Mouse (Mus musculus) layer of hippocampus, adult 18-20 months (tissue): ENCODE data around the gene Pax7. TPM values are rescaled to one million over a fixed set of nuclear protein-coding genes. Genes with fewer than 3 reads are reported as not detected.

Experiments used
- DNase-seq, 2 experiments: peaks; one replicate each; pipeline ENCODE4 v3.0.0; 2022; ENCODE audit warnings: low spot score in 2 of 2
- total RNA-seq, 2 experiments: library from RNA; stranded (reverse); gene quantifications; 2 replicates each; pipeline ENCODE4 v1.2.3; 2021

Pax7 gene
- total RNA-seq, 2 experiments from 2014 or later, result not detected

- no peak for DNase-seq
Measured at GRCm38 (mm10) chr4:139813371-139813960, 19.9 kb downstream of the Pax7 start.

GRCm38 (mm10) chr4:139811901-139812300, 21.4 kb downstream of the Pax7 start:
- no peak for DNase-seq

GRCm38 (mm10) chr4:139811475-139811874, 21.9 kb downstream of the Pax7 start:
- DNase-seq, result no peak

GRCm38 (mm10) chr4:139810762-139811438, 22.4 kb downstream of the Pax7 start:
- no peak for DNase-seq

- no peak for DNase-seq
Measured at GRCm38 (mm10) chr4:139809381-139809820, 23.9 kb downstream of the Pax7 start.

- no peak for DNase-seq
Measured at GRCm38 (mm10) chr4:139807820-139808219, 25.5 kb downstream of the Pax7 start.

GRCm38 (mm10) chr4:139807191-139807808, 26.0 kb downstream of the Pax7 start:
- no peak for DNase-seq

GRCm38 (mm10) chr4:139804896-139805295, 28.4 kb downstream of the Pax7 start:
- no peak for DNase-seq

- no peak for DNase-seq
Measured at GRCm38 (mm10) chr4:139803981-139804380, 29.3 kb downstream of the Pax7 start.

GRCm38 (mm10) chr4:139799436-139800100, 33.8 kb downstream of the Pax7 start:
- DNase-seq, result no peak

- DNase-seq, result no peak
Measured at GRCm38 (mm10) chr4:139797344-139797743, 36.0 kb downstream of the Pax7 start.

GRCm38 (mm10) chr4:139796115-139796514, 37.2 kb downstream of the Pax7 start:
- no peak for DNase-seq

- no peak for DNase-seq
Measured at GRCm38 (mm10) chr4:139791168-139791567, 42.2 kb downstream of the Pax7 start.

GRCm38 (mm10) chr4:139789772-139790171, 43.6 kb downstream of the Pax7 start:
- no peak for DNase-seq

- no peak for DNase-seq
Measured at GRCm38 (mm10) chr4:139782926-139783467, 50.3 kb downstream of the Pax7 start.

- DNase-seq, result no peak
Measured at GRCm38 (mm10) chr4:139771125-139771631, 62.1 kb downstream of the Pax7 start.

GRCm38 (mm10) chr4:139767823-139768222, 65.5 kb downstream of the Pax7 start:
- no peak for DNase-seq

GRCm38 (mm10) chr4:139767115-139767718, 66.1 kb downstream of the Pax7 start:
- no peak for DNase-seq

- no peak for DNase-seq
Measured at GRCm38 (mm10) chr4:139761911-139762310, 71.4 kb downstream of the Pax7 start.

GRCm38 (mm10) chr4:139760736-139761135, 72.6 kb downstream of the Pax7 start:
- DNase-seq, result no peak
